Mouse (Mus musculus): ENCODE measurements around the gene Iqcn. TPM values are rescaled to one million over a fixed set of nuclear protein-coding genes. Genes with fewer than 3 reads are reported as not detected.

Gene Iqcn
- polyA plus RNA-seq, 1 experiment from 2014 or later: not detected

DNA sequence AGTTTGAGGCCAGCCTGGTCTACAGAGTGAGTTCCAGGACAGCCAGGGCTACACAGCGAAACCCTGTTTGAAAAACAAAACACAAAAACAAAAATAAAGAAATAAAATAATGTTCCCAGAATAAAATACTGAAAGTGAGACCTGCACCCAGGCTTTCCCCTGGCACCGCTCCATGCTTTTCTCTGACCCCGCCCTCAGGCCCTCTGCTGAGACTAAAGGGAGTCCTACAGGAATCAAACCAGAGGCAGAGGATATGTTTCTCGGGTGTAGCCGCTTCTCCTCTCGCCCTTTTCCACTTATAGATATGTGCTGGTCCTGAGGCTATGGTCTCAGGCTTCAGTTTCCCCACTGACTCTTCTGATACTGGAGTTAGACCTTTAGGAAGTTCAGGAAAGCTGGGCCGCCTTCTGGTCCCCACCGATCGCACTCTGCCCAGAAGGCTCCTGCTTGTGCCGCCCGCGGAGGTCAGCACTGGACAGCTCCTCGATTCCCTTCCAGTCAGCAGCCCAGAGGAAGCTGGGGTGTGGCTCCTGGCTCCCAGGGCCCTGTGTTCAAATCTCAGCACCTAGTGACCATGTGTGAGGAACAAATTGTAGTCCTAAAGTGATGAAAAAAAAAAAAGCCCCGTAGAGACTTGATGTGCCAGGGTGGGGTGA lies 22.7 kb downstream of the Iqcn start:
- ATAC-seq (ENCODE audit: low FRiP score, low read depth): no peak
- H3K4me3 ChIP-seq: no peak overlapping the region
- peaks cover 7% of the 10 kb centered on the region for H3K4me1 ChIP-seq
- peaks cover 52% of the 10 kb centered on the region for H3K27me3 ChIP-seq
- no peak overlapping the region for H3K9ac ChIP-seq
- no peaks in the 10 kb centered on the region for H3K36me3 ChIP-seq
- no peaks in the 10 kb centered on the region for H3K9me3 ChIP-seq
- 27% methylated on average over 14 of the region's 14 CpGs for WGBS
- no peak overlapping the region for H3K27ac ChIP-seq
- H3K4me2 ChIP-seq (replicated peaks): no peak overlapping the region

DNA sequence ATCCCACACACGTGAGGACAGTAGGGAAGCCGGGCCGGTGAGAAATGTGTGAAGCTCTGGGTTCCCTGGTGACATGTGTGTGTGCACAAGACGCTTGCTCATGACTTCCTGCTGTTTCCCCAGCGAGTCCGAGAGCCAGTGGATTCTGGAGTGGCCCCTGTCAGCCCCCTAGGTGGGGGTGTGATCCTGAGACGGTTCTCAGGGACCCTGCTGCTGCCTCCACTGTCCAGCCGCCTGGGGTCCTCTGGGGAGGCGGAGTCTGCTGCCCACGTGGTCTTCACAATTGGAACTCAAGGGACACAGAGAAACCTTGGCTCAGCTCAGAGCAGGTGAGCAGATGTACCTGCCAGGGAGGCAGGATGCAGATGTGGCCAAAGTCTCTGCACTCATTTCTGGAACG lies 23.5 kb downstream of the Iqcn start:
- no peak overlapping the region for H3K4me2 ChIP-seq (replicated peaks)
- ATAC-seq (ENCODE audit: low FRiP score, low read depth): no peak
- H3K27me3 ChIP-seq: peaks cover 60% of the 10 kb centered on the region
- H3K36me3 ChIP-seq: no peaks in the 10 kb centered on the region
- no peak overlapping the region for H3K4me3 ChIP-seq
- H3K27ac ChIP-seq: no peak overlapping the region
- H3K4me1 ChIP-seq: peaks cover 7% of the 10 kb centered on the region
- no peaks in the 10 kb centered on the region for H3K9me3 ChIP-seq
- H3K9ac ChIP-seq: no peak overlapping the region
- WGBS: 44% methylated on average over 11 of the region's 11 CpGs

DNA sequence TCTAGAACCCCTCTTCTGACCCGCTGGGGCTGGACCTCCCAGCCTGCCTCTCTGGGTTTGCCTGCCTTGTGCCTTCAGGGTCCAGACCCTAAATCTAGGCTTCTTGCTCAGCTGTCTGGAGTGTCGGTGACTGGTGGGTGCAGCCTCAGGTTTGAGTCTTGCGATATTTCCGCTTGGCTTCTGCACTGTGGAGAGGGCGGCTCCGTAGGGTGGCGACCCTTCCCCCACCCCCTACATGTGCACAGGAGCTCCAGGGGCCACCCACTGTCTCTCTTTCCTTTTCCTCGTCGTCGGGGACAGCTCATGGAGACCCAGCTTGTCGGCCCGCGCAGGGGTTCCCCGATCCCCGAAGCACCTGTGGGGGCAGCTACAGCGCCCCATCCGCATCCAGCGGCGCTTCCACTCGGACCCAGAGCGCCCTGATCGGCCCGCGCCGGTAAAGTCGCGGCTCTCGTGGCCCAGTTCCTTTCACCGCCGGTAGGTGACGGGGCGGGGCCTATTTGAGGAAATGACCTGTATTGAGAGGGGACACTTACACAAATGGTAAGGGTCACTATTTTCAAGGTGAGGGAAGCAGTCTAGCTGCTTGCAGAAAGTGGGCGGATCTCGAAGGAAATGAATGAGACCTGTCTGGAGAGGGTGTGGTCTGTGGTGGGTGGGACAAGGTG lies 26.7 kb downstream of the Iqcn start:
- Histone ChIP-seq H3K27ac (no peak overlapping the region), H3K9ac (peak overlapping the region; percentile 60; the same call in 1 of the 2 replicates), H3K4me2 (replicated peaks) (peak overlapping the region; percentile 61), H3K36me3 (no peaks in the 10 kb centered on the region), H3K27me3 (peaks cover 75% of the 10 kb centered on the region), H3K9me3 (no peaks in the 10 kb centered on the region), H3K4me3 (peak overlapping the region; percentile 31), H3K4me1 (peaks cover 7% of the 10 kb centered on the region)
- WGBS: 3% methylated on average over 34 of the region's 34 CpGs
- ATAC-seq (ENCODE audit: low FRiP score, low read depth): no peak

DNA sequence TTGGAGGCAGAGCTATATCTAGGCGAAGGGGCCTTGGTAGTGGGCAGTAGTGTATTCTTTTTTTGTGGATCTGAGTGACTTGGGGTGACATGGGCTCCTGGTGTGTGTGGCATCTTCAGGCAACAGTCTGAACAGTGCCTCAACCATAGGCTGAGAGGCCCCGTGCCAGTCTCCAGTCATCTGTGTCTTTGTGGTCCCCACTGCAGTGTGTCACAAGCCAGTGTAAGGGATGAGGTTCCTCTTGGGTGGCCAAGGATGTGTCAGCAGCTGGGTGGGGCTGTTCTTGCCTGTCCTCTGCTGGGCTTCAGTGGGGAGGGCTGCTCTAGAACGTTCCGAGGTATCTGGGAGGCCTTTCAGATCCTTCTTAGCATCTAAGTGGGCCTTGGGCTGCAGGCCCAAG lies 27.7 kb downstream of the Iqcn start:
- no peak for ATAC-seq (ENCODE audit: low FRiP score, low read depth)
- Histone ChIP-seq H3K9ac (no peak overlapping the region), H3K4me1 (peaks cover 7% of the 10 kb centered on the region), H3K36me3 (no peaks in the 10 kb centered on the region), H3K9me3 (no peaks in the 10 kb centered on the region), H3K27me3 (peaks cover 76% of the 10 kb centered on the region), H3K27ac (no peak overlapping the region), H3K4me2 (replicated peaks) (no peak overlapping the region), H3K4me3 (no peak overlapping the region)
- WGBS: 83% methylated on average over 4 of the region's 4 CpGs

DNA sequence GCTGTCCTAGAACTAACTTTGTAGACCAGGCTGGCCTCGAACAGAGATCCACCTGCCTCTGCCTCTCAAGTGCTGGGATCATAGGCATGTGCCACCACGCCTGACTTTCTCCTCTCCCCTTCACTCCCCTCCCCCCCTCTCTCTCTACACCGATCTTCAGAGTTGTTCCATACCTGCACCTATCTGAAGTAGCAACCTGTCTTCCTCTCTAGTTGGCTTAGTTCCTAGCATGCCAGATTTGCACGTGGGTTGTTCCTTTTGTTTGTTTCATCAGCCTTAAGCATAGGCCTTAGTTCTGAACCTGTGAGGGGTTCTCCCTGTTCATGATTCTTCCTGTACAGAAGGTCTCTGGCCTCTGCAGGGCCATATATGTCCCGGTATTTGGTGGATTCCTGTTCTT lies 34.4 kb downstream of the Iqcn start:
- H3K27ac ChIP-seq: no peak overlapping the region
- peaks cover 47% of the 10 kb centered on the region for H3K27me3 ChIP-seq
- no peak overlapping the region for H3K9ac ChIP-seq
- H3K4me1 ChIP-seq: no peaks in the 10 kb centered on the region
- H3K36me3 ChIP-seq: no peaks in the 10 kb centered on the region
- H3K4me2 ChIP-seq (replicated peaks): no peak overlapping the region
- WGBS: 68% methylated on average over 5 of the region's 5 CpGs
- H3K9me3 ChIP-seq: no peaks in the 10 kb centered on the region
- ATAC-seq (ENCODE audit: low FRiP score, low read depth): no peak
- H3K4me3 ChIP-seq: no peak overlapping the region

DNA sequence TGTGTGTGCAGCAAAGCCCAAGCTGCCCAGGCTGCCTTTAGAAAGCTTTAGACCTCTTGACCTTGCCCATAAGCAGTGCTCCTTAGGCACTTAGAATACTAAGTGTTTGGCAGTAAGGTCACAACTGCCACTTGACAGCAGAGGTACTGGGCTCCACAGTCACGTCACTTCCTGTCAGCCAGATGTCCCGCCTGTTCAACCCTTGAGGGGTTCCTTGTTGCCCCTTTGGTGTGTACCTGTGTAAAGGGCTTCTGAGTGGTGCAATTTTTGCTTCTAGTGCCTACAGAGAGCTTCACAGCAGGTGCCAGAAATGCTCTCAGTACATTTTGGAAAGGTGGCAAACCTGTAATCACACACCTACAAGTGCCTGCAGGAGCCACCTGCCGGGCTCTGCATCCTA lies 35.0 kb downstream of the Iqcn start:
- no peak for ATAC-seq (ENCODE audit: low FRiP score, low read depth)
- H3K9me3 ChIP-seq: no peaks in the 10 kb centered on the region
- H3K4me3 ChIP-seq: no peak overlapping the region
- no peak overlapping the region for H3K27ac ChIP-seq
- no peak overlapping the region for H3K9ac ChIP-seq
- no peaks in the 10 kb centered on the region for H3K36me3 ChIP-seq
- WGBS: 52% methylated on average over 3 of the region's 3 CpGs
- H3K4me1 ChIP-seq: peaks cover 4% of the 10 kb centered on the region
- peaks cover 47% of the 10 kb centered on the region for H3K27me3 ChIP-seq
- no peak overlapping the region for H3K4me2 ChIP-seq (replicated peaks)

DNA sequence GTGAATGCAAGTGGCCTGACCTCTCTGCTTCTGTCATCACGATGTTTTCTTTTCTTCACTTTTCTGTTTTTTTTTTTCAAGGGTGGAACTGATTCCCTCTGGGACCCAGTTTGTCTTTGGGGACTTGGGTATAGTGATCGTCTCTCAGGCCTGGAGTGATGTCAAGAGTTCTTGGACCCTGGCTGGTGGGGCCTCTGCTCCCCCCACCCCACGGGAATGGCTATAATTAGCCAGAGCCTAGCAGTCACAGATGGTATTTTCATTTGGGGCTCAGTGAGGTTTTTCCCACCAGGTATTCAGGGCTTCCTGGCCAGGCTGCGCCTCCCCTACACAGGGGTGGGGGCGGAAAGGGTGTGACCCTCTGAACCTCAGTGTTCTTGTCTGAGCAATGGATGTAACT lies 38.4 kb downstream of the Iqcn start:
- Histone ChIP-seq H3K9me3 (no peaks in the 10 kb centered on the region), H3K4me3 (no peak overlapping the region), H3K4me1 (peaks cover 16% of the 10 kb centered on the region), H3K36me3 (no peaks in the 10 kb centered on the region), H3K27me3 (peaks cover 76% of the 10 kb centered on the region), H3K9ac (no peak overlapping the region), H3K27ac (no peak overlapping the region), H3K4me2 (replicated peaks) (no peak overlapping the region)
- no peak for ATAC-seq (ENCODE audit: low FRiP score, low read depth)
- WGBS: 57% methylated on average over 5 of the region's 5 CpGs

DNA sequence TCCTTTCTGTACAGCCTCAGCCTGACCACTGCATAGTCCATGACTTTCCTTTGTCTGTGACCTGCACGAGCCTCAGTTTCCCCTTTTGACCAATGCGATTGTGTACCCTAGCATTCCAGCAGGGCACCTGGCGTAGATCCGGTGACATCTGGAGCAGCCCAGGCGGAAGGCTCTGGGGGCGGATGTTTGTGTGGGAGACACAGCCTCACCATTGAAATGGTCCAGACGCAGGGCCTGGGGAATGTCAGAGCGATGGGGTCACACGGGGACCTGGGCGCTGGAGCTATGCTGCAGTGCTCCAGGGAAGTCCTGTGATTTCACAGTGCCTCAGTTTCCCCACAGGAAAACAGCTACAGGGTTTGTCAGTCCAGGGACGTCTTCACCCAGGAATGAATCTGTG lies 38.9 kb downstream of the Iqcn start:
- H3K4me2 ChIP-seq (replicated peaks): no peak overlapping the region
- no peak overlapping the region for H3K9ac ChIP-seq
- H3K27me3 ChIP-seq: peaks cover 78% of the 10 kb centered on the region
- H3K4me1 ChIP-seq: peaks cover 16% of the 10 kb centered on the region
- H3K27ac ChIP-seq: no peak overlapping the region
- H3K4me3 ChIP-seq: no peak overlapping the region
- ATAC-seq (ENCODE audit: low FRiP score, low read depth): no peak
- no peaks in the 10 kb centered on the region for H3K36me3 ChIP-seq
- 55% methylated on average over 11 of the region's 11 CpGs for WGBS
- no peaks in the 10 kb centered on the region for H3K9me3 ChIP-seq

DNA sequence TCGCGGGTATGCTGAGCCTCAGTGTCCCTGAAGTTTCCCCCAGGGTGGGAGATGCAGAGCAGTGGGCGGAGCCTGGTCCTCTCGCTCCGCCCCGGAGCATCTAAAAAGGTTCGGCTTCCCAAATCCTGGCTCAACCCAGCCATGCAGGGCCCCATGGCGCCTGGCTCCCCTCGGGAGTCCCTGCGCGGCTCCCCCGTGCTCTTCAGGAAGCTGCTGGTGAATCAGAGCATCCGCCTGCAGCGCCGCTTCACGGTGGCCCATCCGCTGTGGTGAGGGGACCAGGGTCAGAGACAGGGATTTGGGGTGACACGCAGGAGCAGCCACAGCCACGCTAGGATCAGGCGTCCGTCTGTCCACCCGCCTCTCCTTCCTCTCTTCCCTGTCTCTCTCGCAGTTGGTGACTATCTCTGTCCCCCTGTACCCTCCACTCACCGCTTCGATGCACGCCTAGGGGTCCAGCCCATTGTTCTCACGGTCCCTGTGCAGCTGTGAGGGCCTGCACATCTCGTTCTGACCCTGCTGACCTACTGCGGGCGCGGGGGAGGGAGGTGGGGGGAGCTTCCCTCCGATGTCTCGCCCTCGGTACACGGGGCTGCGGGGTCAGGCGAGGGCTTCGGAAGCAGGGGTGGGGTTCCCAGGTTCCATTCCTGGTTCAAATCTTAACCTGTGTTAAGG lies 39.9 kb downstream of the Iqcn start:
- H3K9ac ChIP-seq: peak overlapping the region; percentile 48
- peak overlapping the region; percentile 33 for H3K4me3 ChIP-seq
- peak overlapping the region; percentile 60 for H3K4me2 ChIP-seq (replicated peaks)
- H3K36me3 ChIP-seq: no peaks in the 10 kb centered on the region
- no peaks in the 10 kb centered on the region for H3K9me3 ChIP-seq
- H3K4me1 ChIP-seq: peaks cover 16% of the 10 kb centered on the region
- 3% methylated on average over 38 of the region's 38 CpGs for WGBS
- no peak overlapping the region for H3K27ac ChIP-seq
- ATAC-seq (ENCODE audit: low FRiP score, low read depth): no peak
- peaks cover 78% of the 10 kb centered on the region for H3K27me3 ChIP-seq

DNA sequence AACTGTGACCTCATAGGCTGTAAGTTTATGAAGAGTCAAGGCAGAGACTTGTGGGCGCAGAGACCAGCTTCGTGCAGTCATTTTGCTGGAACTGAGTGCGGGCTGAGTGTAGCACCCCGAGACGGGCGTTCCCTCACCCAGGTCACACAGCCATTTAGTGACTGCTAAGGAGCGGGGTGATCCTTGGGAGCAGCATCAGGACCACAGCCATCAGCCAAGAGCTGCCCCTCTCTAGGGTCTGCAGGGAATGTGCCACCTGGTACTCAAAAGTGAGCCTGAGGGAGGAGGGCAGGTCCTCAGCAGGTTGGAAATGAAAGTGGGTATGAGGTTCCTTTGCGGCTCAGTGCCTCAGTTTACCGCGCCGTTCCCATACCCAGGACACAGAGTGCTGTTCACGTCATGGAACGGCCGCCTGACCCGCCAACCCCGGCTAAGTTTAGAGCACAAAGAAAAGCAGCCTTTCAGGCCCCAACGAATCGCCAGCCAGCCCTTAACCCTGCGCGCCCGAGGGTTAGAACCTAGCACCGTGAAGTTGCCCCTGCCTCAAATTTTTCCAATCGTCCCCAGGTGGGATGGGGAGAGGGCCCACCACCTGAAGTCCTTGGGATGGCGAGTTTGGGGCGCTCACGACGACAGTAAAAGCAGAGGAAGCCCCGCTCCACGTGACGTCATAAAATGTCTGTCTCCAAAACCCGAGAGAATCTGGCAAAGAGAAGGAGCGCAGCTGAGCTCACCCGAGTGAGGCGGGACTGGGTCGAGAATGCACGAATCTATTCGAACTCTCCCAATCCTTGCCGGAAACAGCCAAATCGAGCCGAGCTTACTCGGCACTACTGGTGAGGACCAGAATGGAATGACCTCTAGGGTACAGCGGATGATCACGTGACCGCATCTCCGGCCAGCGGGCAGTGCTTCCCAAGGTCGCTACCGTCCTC lies 40.7 kb downstream of the Iqcn start:
- no peak for ATAC-seq (ENCODE audit: low FRiP score, low read depth)
- Histone ChIP-seq H3K9me3 (no peaks in the 10 kb centered on the region), H3K4me3 (peak overlapping the region; percentile 33), H3K27ac (no peak overlapping the region), H3K27me3 (peaks cover 80% of the 10 kb centered on the region), H3K4me1 (peaks cover 16% of the 10 kb centered on the region), H3K4me2 (replicated peaks) (peak overlapping the region; percentile 60), H3K36me3 (no peaks in the 10 kb centered on the region), H3K9ac (peak overlapping the region; percentile 48; the same call in 1 of the 2 replicates)
- 5% methylated on average over 48 of the region's 48 CpGs for WGBS

DNA sequence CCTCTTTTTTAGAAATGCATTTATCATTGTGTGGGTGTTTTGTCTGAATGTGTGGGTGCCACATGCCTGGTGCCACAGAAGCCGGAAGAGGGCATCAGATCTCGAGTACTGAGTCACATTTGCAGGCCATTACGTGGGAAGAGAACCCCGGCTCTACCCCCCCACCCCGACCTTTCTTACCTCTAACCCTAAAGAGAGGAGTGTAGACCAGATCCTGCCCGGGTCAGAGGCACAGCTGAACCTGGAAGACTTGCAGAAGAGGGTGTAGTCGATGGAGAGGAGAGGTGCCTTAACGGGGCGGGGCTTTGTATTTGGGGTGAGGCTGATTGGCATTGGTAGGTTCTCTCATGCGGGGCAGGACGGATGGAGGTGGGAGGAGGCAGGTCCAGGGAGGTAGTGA lies 41.5 kb downstream of the Iqcn start:
- Histone ChIP-seq H3K36me3 (no peaks in the 10 kb centered on the region), H3K9ac (no peak overlapping the region), H3K4me3 (no peak overlapping the region), H3K4me2 (replicated peaks) (no peak overlapping the region), H3K27ac (no peak overlapping the region), H3K9me3 (no peaks in the 10 kb centered on the region), H3K27me3 (peaks cover 88% of the 10 kb centered on the region), H3K4me1 (peaks cover 16% of the 10 kb centered on the region)
- WGBS: 53% methylated on average over 11 of the region's 11 CpGs
- ATAC-seq (ENCODE audit: low FRiP score, low read depth): no peak
